Mouse (Mus musculus) liver, postnatal 0 days (tissue): ENCODE data around the gene Mtmr6. TPM values are rescaled to one million over a fixed set of nuclear protein-coding genes. Genes with fewer than 3 reads are reported as not detected.

Experiments
- ATAC-seq: fragments of 200-750 bp; cut with Nextera tagmentation; 2 replicates; pipeline ENCODE4 v1.8.0; 2017; ENCODE audit warnings: mild to moderate bottlenecking, moderate library complexity
- DNase-seq: peaks from one replicate; pipeline ENCODE4 v3.0.0-alpha.2; 2016
- H3K27ac ChIP-seq: fragments of 300-500 bp; sonication (generic); 2 replicates; pipeline ENCODE4 v1.5.1; 2014; ENCODE audit warnings: antibody characterized with exemption, moderate library complexity, mild to moderate bottlenecking, low read depth
- H3K27me3 ChIP-seq: fragments of 300-500 bp; sonication (generic); 2 replicates; pipeline ENCODE4 v1.6.1; 2014; ENCODE audit warnings: low read length, control low read depth, mixed read lengths; ENCODE audit not compliant: insufficient read depth
- H3K36me3 ChIP-seq: fragments of 300-500 bp; sonication (generic); replicated peaks from 2 replicates; pipeline ENCODE4 v1.6.1; 2014; ENCODE audit warnings: mild to moderate bottlenecking, control low read depth, low read length, moderate library complexity, mixed read lengths; ENCODE audit not compliant: insufficient read depth
- H3K4me1 ChIP-seq: fragments of 300-500 bp; sonication (generic); 2 replicates; pipeline ENCODE4 v1.6.1; 2014; ENCODE audit warnings: antibody characterized with exemption, mild to moderate bottlenecking, control low read depth; ENCODE audit not compliant: insufficient read depth
- H3K4me2 ChIP-seq: fragments of 300-500 bp; sonication (generic); 2 replicates; pipeline ENCODE4 v1.6.1; 2014; ENCODE audit warnings: low read depth, mild to moderate bottlenecking, low read length, moderate library complexity, mixed read lengths
- H3K4me3 ChIP-seq: fragments of 300-500 bp; sonication (generic); 2 replicates; pipeline ENCODE4 v1.5.1; 2014; ENCODE audit warnings: low read depth, low read length
- H3K9ac ChIP-seq: fragments of 300-500 bp; sonication (generic); replicated peaks from 2 replicates; pipeline ENCODE4 v1.6.1; 2014; ENCODE audit warnings: mild to moderate bottlenecking, moderate library complexity
- H3K9me3 ChIP-seq: fragments of 300-500 bp; sonication (generic); 2 replicates; pipeline ENCODE4 v1.6.1; 2016; ENCODE audit warnings: mild to moderate bottlenecking, control low read depth, low read length, mixed read lengths
- CTCF ChIP-seq: sonication (generic); IDR thresholded peaks from 2 replicates; pipeline ENCODE4 v1.5.1; 2016; ENCODE audit warnings: antibody characterized with exemption, low read depth
- EP300 ChIP-seq: IDR thresholded peaks from 2 replicates; pipeline ENCODE4 v1.6.1; 2016; ENCODE audit warnings: antibody characterized with exemption, low read depth, mild to moderate bottlenecking
- WGBS: fragments of 180-500 bp; shearing (Covaris S2); extraction: QIAGEN DNeasy Blood & Tissue Kit; methylation state at CpG from one replicate; pipeline ENCODE4 v1.1.7; 2014; ENCODE audit not compliant: insufficient replicate concordance; 5-methylcytosine and 5-hydroxymethylcytosine counted together
- microRNA counts: library from miRNA; unstranded; fragments of <30 nt; microRNA quantifications from one replicate; lab custom pipeline; 2015
- microRNA-seq: library from miRNA; unstranded; fragments of <30 nt; microRNA quantifications from one replicate; pipeline ENCODE4, GENCODE M21; 2016
- polyA plus RNA-seq: library from polyadenylated mRNA; unstranded; fragments of >200 nt; fragmentation: Nextera tagmentation; extraction: Ambion mirVana; gene quantifications from 2 replicates; pipeline ENCODE4 v1.2.1, GENCODE M21; 2015

Gene Mtmr6
- polyA plus RNA-seq, 1 experiment from 2014 or later, result 9.4 TPM

GRCm38 (mm10) chr14:60345326-60345876 is 80.4 kb downstream of the Mtmr6 start:
- no peaks in the 10 kb centered on the region for H3K4me1 ChIP-seq
- no peak for DNase-seq
- no peak for TF ChIP-seq EP300
- no peak for TF ChIP-seq CTCF
- H3K4me3 ChIP-seq, result no peak overlapping the region
- no peaks in the 10 kb centered on the region for H3K27me3 ChIP-seq
- no peak overlapping the region for H3K9ac ChIP-seq
- H3K4me2 ChIP-seq, result no peak overlapping the region
- H3K27ac ChIP-seq, result no peak overlapping the region
- ATAC-seq, result no peak
- 71% methylated on average over 6 of the region's 6 CpGs for WGBS
- no peaks in the 10 kb centered on the region for H3K9me3 ChIP-seq
- no peaks in the 10 kb centered on the region for H3K36me3 ChIP-seq

MicroRNAs within 50 kb of the gene (microRNA counts, 519-probe panel; counts per million panel counts)
- microRNA mmu-miR-719 (lab: Ali Mortazavi, UCI), result not detected

Small RNAs within 50 kb of the gene (microRNA-seq; reads per million reads assigned to microRNA genes)
- not detected for gene Mir719

Other genes with a start within 250 kb of the Mtmr6 start
- 5.6 and 7.5 TPM in 2 replicates for gene Atp8a2, start 68.0 kb upstream of the Mtmr6 start, polyA plus RNA-seq
- gene Nupl1, start 13.8 kb upstream of the Mtmr6 start, polyA plus RNA-seq, result not detected in 2 replicates
- gene Gm49336, start 13.7 kb upstream of the Mtmr6 start, polyA plus RNA-seq, result 10.8 and 13.2 TPM in 2 replicates
- gene Amer2, start 108.0 kb downstream of the Mtmr6 start, polyA plus RNA-seq, result 0.86 and 1.0 TPM in 2 replicates